Mouse (Mus musculus): ENCODE data around the gene A930004D18Rik. TPM values are rescaled to one million over a fixed set of nuclear protein-coding genes. Genes with fewer than 3 reads are reported as not detected.

The A930004D18Rik gene
- total RNA-seq, 2 experiments from 2014 or later: 2.9 to 4.8 TPM

- peak in 1 of 2 experiments; percentile 56 for DNase-seq (ENCODE audit: low spot score in 2 of 2)
Observed at GRCm38 (mm10) chr2:18053951-18054530, 16.5 kb upstream of the A930004D18Rik start.

GRCm38 (mm10) chr2:18053243-18053950 is 15.9 kb upstream of the A930004D18Rik start:
- no peak for DNase-seq (ENCODE audit: low spot score in 2 of 2)

- no peak for DNase-seq (ENCODE audit: low spot score in 2 of 2)
Observed at GRCm38 (mm10) chr2:18052581-18052980, 15.0 kb upstream of the A930004D18Rik start.

- no peak for DNase-seq (ENCODE audit: low spot score in 2 of 2)
Observed at GRCm38 (mm10) chr2:18051831-18052170, 14.3 kb upstream of the A930004D18Rik start.

GRCm38 (mm10) chr2:18051026-18051830 is 13.7 kb upstream of the A930004D18Rik start:
- no peak for DNase-seq (ENCODE audit: low spot score in 2 of 2)

- DNase-seq (ENCODE audit: low spot score in 2 of 2): peak in 1 of 2 experiments; percentile 26
Observed at GRCm38 (mm10) chr2:18050541-18050985, 13.0 kb upstream of the A930004D18Rik start.

GRCm38 (mm10) chr2:18050018-18050417 is 12.5 kb upstream of the A930004D18Rik start:
- DNase-seq (ENCODE audit: low spot score in 2 of 2): no peak

- DNase-seq (ENCODE audit: low spot score in 2 of 2): no peak
Observed at GRCm38 (mm10) chr2:18049279-18049821, 11.8 kb upstream of the A930004D18Rik start.

- peak; percentile 44 to 46 for DNase-seq (ENCODE audit: low spot score in 2 of 2)
Observed at GRCm38 (mm10) chr2:18048453-18049075, 11.0 kb upstream of the A930004D18Rik start, which contains the start of gene Skida1. Gene Skida1, minus strand, starts transcription at chr2:18049051.

GRCm38 (mm10) chr2:18047646-18048452 is 10.3 kb upstream of the A930004D18Rik start:
- DNase-seq (ENCODE audit: low spot score in 2 of 2): peak; percentile 71 to 80

GRCm38 (mm10) chr2:18046758-18047645 is 9.5 kb upstream of the A930004D18Rik start:
- DNase-seq (ENCODE audit: low spot score in 2 of 2): peak; percentile 51 to 72

- no peak for DNase-seq (ENCODE audit: low spot score in 2 of 2)
Observed at GRCm38 (mm10) chr2:18046186-18046585, 8.6 kb upstream of the A930004D18Rik start.

- no peak for DNase-seq (ENCODE audit: low spot score in 2 of 2)
Observed at GRCm38 (mm10) chr2:18045781-18046181, 8.2 kb upstream of the A930004D18Rik start.

GRCm38 (mm10) chr2:18045143-18045780 is 7.7 kb upstream of the A930004D18Rik start:
- no peak for DNase-seq (ENCODE audit: low spot score in 2 of 2)

- DNase-seq (ENCODE audit: low spot score in 2 of 2): peak; percentile 52 to 61
Observed at GRCm38 (mm10) chr2:18041199-18041885, 3.8 kb upstream of the A930004D18Rik start.

- DNase-seq (ENCODE audit: low spot score in 2 of 2): no peak
Observed at GRCm38 (mm10) chr2:18040347-18041160, 3.0 kb upstream of the A930004D18Rik start.

All from layer of hippocampus, postnatal 14 days (tissue).